Mouse (Mus musculus) CH12.LX (cell line): Measurements from ENCODE around the gene C1qc. TPM values are rescaled to one million over a fixed set of nuclear protein-coding genes. Genes with fewer than 3 reads are reported as not detected.

Experiments used
- DNase-seq: peaks from one replicate; pipeline ENCODE4 v3.0.0-alpha.2; 2013; ENCODE audit errors: extremely low read depth
- H3K27ac ChIP-seq: 2 replicates; pipeline ENCODE4 v1.5.1; 2012; ENCODE audit warnings: low read depth, mild to moderate bottlenecking, control low read depth, moderate library complexity; ENCODE audit not compliant: insufficient read depth
- H3K27me3 ChIP-seq: replicated peaks from 2 replicates; pipeline ENCODE3; 2012; ENCODE audit warnings: inconsistent platforms
- H3K36me3 ChIP-seq, 2 experiments: replicated peaks in 1 of 2; 2 replicates each; pipeline versions ENCODE3 to v1.6.1; 2012; ENCODE audit warnings: inconsistent platforms in 1 of 2, low read length in 1 of 2, mild to moderate bottlenecking in 1 of 2, mixed read lengths in 1 of 2, moderate library complexity in 1 of 2; ENCODE audit not compliant: control insufficient read depth in 1 of 2, insufficient read depth in 1 of 2
- H3K4me1 ChIP-seq, 2 experiments: 2 replicates each; pipeline ENCODE4 v1.6.1; 2012; ENCODE audit warnings: inconsistent platforms in 1 of 2, moderate library complexity in 1 of 2; ENCODE audit not compliant: insufficient read depth in 2 of 2, control insufficient read depth in 1 of 2
- H3K4me2 ChIP-seq: 2 replicates; pipeline ENCODE4 v1.6.1; 2012; ENCODE audit warnings: low read depth, mild to moderate bottlenecking, control low read depth; ENCODE audit not compliant: poor library complexity, insufficient read depth, severe bottlenecking
- H3K4me3 ChIP-seq, 3 experiments: fragments of 150-350 bp in 1 of 3; sonication (generic) in 1 of 3; replicated peaks in 1 of 3; 2 replicates each; pipeline versions ENCODE3 to v1.5.1; 2011 to 2012; ENCODE audit warnings: low read depth in 2 of 3, low read length in 2 of 3, mild to moderate bottlenecking in 2 of 3, moderate library complexity in 2 of 3, control low read depth in 1 of 3, improper control_type of control experiment in 1 of 3, inconsistent platforms in 1 of 3, mixed read lengths in 1 of 3; ENCODE audit not compliant: poor library complexity in 1 of 3
- H3K79me2 ChIP-seq: replicated peaks from 2 replicates; pipeline ENCODE4 v1.6.1; 2012; ENCODE audit warnings: mild to moderate bottlenecking, moderate library complexity; ENCODE audit not compliant: control insufficient read depth, poor library complexity, insufficient read depth, severe bottlenecking; ENCODE audit errors: extremely low read depth
- H3K9ac ChIP-seq: 2 replicates; pipeline ENCODE4 v1.6.1; 2012; ENCODE audit warnings: low read depth, mild to moderate bottlenecking, control low read depth, moderate library complexity; ENCODE audit not compliant: insufficient read depth
- H3K9me3 ChIP-seq: replicated peaks from 2 replicates; pipeline ENCODE3; 2012; ENCODE audit warnings: low read length, inconsistent platforms, mixed read lengths
- BHLHE40 ChIP-seq: IDR thresholded peaks from 2 replicates; pipeline ENCODE4 v1.6.1; 2011; ENCODE audit warnings: mild to moderate bottlenecking, low read depth, low read length, improper control_type of control experiment
- CHD2 ChIP-seq: IDR thresholded peaks from 2 replicates; pipeline ENCODE4 v1.6.1; 2011; ENCODE audit warnings: low read length, improper control_type of control experiment
- CTCF ChIP-seq, 2 experiments: IDR thresholded peaks in 1 of 2; conservative IDR thresholded peaks in 1 of 2; 2 replicates each; pipeline ENCODE4 v1.5.1; 2011 to 2012; ENCODE audit warnings: low read depth in 2 of 2, low read length in 2 of 2, improper control_type of control experiment in 1 of 2, inconsistent platforms in 1 of 2, mild to moderate bottlenecking in 1 of 2, moderate library complexity in 1 of 2
- E2F4 ChIP-seq: IDR thresholded peaks from 2 replicates; pipeline ENCODE4 v1.6.1; 2011; ENCODE audit warnings: low read depth, low read length, improper control_type of control experiment; ENCODE audit not compliant: insufficient replicate concordance
- EP300 ChIP-seq: IDR thresholded peaks from 2 replicates; pipeline ENCODE4 v1.6.1; 2011; ENCODE audit warnings: low read length, improper control_type of control experiment
- IRF4 ChIP-seq: IDR thresholded peaks from 2 replicates; pipeline ENCODE4 v1.6.1; 2014; ENCODE audit warnings: low read depth, mild to moderate bottlenecking, inconsistent platforms, low read length, improper control_type of control experiment
- KAT2A ChIP-seq: IDR thresholded peaks from 2 replicates; pipeline ENCODE4 v1.6.1; 2012; ENCODE audit warnings: low read length, improper control_type of control experiment, inconsistent platforms; ENCODE audit not compliant: insufficient replicate concordance
- MAFK ChIP-seq: IDR thresholded peaks from 2 replicates; pipeline ENCODE4 v1.6.1; 2011; ENCODE audit warnings: low read length, improper control_type of control experiment; ENCODE audit not compliant: insufficient replicate concordance
- MAX ChIP-seq: IDR thresholded peaks from 2 replicates; pipeline ENCODE4 v1.6.1; 2011; ENCODE audit warnings: low read length, improper control_type of control experiment
- MAZ ChIP-seq: IDR thresholded peaks from 2 replicates; pipeline ENCODE4 v1.6.1; 2012; ENCODE audit warnings: low read depth, mild to moderate bottlenecking, inconsistent platforms, low read length, improper control_type of control experiment, moderate library complexity
- MXI1 ChIP-seq: IDR thresholded peaks from 2 replicates; pipeline ENCODE4 v1.6.1; 2011; ENCODE audit warnings: mild to moderate bottlenecking, low read depth, low read length, improper control_type of control experiment
- MYC ChIP-seq: IDR thresholded peaks from 2 replicates; pipeline ENCODE4 v1.6.1; 2011; ENCODE audit warnings: low read depth, mild to moderate bottlenecking, improper control_type of control experiment, low read length
- NELFE ChIP-seq: IDR thresholded peaks from 2 replicates; pipeline ENCODE4 v1.6.1; 2011; ENCODE audit warnings: low read depth, low read length, improper control_type of control experiment
- PAX5 ChIP-seq: IDR thresholded peaks from 2 replicates; pipeline ENCODE4 v1.6.1; 2012; ENCODE audit warnings: low read length, inconsistent platforms, mixed read lengths
- POLR2A ChIP-seq: IDR thresholded peaks from 2 replicates; pipeline ENCODE4 v1.6.1; 2011; ENCODE audit warnings: low read depth, mild to moderate bottlenecking, improper control_type of control experiment, low read length
- POLR2AphosphoS2 ChIP-seq: IDR thresholded peaks from 2 replicates; pipeline ENCODE4 v1.6.1; 2011; ENCODE audit warnings: low read depth, low read length, improper control_type of control experiment
- RCOR1 ChIP-seq: conservative IDR thresholded peaks from 2 replicates; pipeline ENCODE4 v1.6.1; 2012; ENCODE audit warnings: low read depth, mild to moderate bottlenecking, inconsistent platforms, low read length, improper control_type of control experiment
- SIN3A ChIP-seq: IDR thresholded peaks from 2 replicates; pipeline ENCODE4 v1.6.1; 2012; ENCODE audit warnings: low read length, improper control_type of control experiment, inconsistent platforms
- SMC3 ChIP-seq: IDR thresholded peaks from 2 replicates; pipeline ENCODE4 v1.6.1; 2011; ENCODE audit warnings: low read depth, low read length, improper control_type of control experiment
- TCF12 ChIP-seq: IDR thresholded peaks from 2 replicates; pipeline ENCODE4 v1.6.1; 2014; ENCODE audit warnings: low read depth, mild to moderate bottlenecking, inconsistent platforms, low read length, improper control_type of control experiment
- UBTF ChIP-seq: IDR thresholded peaks from 2 replicates; pipeline ENCODE4 v1.6.1; 2012; ENCODE audit warnings: low read depth, mild to moderate bottlenecking, inconsistent platforms, low read length, improper control_type of control experiment, moderate library complexity
- ZC3H11A ChIP-seq: IDR thresholded peaks from 2 replicates; pipeline ENCODE4 v1.6.1; 2012; ENCODE audit warnings: low read depth, mild to moderate bottlenecking, inconsistent platforms, low read length, improper control_type of control experiment
- ZKSCAN1 ChIP-seq: IDR thresholded peaks from 2 replicates; pipeline ENCODE4 v1.6.1; 2012; ENCODE audit warnings: low read depth, inconsistent platforms, low read length, improper control_type of control experiment, borderline replicate concordance
- ZMIZ1 ChIP-seq: IDR thresholded peaks from 2 replicates; pipeline ENCODE4 v1.6.1; 2012; ENCODE audit warnings: low read depth, mild to moderate bottlenecking, inconsistent platforms, low read length, improper control_type of control experiment
- ZNF384 ChIP-seq: IDR thresholded peaks from 2 replicates; pipeline ENCODE4 v1.6.1; 2012; ENCODE audit warnings: low read depth, low read length, improper control_type of control experiment, inconsistent platforms
- dilution Hi-C: fragments of 300-500 bp; cut with MboI; formaldehyde crosslinking; loops from 2 replicates; pipeline ENCODE4 v1.14.3; 2020; ENCODE audit warnings: low sequenced_read_pairs; ENCODE audit not compliant: extremely low pct_unique_long_range_greater_than_20kb, extremely low pct_ligation_motif_present
- in situ Hi-C: fragments of 300-500 bp; cut with MboI; formaldehyde crosslinking; loops from 3 replicates; pipeline ENCODE4 v1.14.3; 2019; ENCODE audit warnings: low sequenced_read_pairs, low pct_ligation_motif_present, low pct_unique_long_range_greater_than_20kb, mixed read lengths
- polyA plus RNA-seq: library from polyadenylated mRNA; unstranded; fragments of >175 nt; gene quantifications from 2 replicates; pipeline ENCODE4 v1.2.1, GENCODE M21; 2012; ENCODE audit warnings: low read depth; ENCODE audit not compliant: insufficient read length
- total RNA-seq, 2 experiments: library from RNA; depleted of rRNA; stranded (reverse); fragments of 300-350 nt in 1 of 2; fragments of >200 nt in 1 of 2; gene quantifications; 2 replicates each; pipeline ENCODE4 v1.2.3; 2012 to 2014

C1qc gene
- total and polyA plus RNA-seq, 3 experiments, result not detected

- dilution Hi-C loops, result no loop called here
- H3K79me2 ChIP-seq, result no peaks in the 10 kb centered on the region
- no peak overlapping the region for H3K4me3 ChIP-seq
- no peak overlapping the region for H3K9ac ChIP-seq
- DNase-seq, result no peak
- no peak for TF ChIP-seq ZNF384
- no peak for TF ChIP-seq KAT2A
- TF ChIP-seq EP300, result no peak
- TF ChIP-seq ZC3H11A, result no peak
- no peak for TF ChIP-seq ZMIZ1
- TF ChIP-seq MAX, result no peak
- TF ChIP-seq TCF12, result no peak
- TF ChIP-seq RCOR1, result no peak
- TF ChIP-seq SIN3A, result no peak
- no peak for TF ChIP-seq NELFE
- no peak for TF ChIP-seq IRF4
- no peak for TF ChIP-seq ZKSCAN1
- TF ChIP-seq CHD2, result no peak
- TF ChIP-seq MAZ, result no peak
- no peak for TF ChIP-seq MAFK
- TF ChIP-seq SMC3, result no peak
- no peak for TF ChIP-seq PAX5
- TF ChIP-seq POLR2AphosphoS2, result no peak
- H3K27me3 ChIP-seq, result peaks cover 84% of the 10 kb centered on the region
- peaks cover 3% of the 10 kb centered on the region for H3K9me3 ChIP-seq
- H3K4me2 ChIP-seq, result no peak overlapping the region
- H3K4me1 ChIP-seq, result no peaks in the 10 kb centered on the region
- no peaks in the 10 kb centered on the region for H3K36me3 ChIP-seq
- H3K27ac ChIP-seq, result no peak overlapping the region
- in situ Hi-C loops, result no loop called here
Observed at GRCm38 (mm10) chr4:136904767-136905539, 12.1 kb upstream of the C1qc start.

GRCm38 (mm10) chr4:136899154-136899553 lies 6.3 kb upstream of the C1qc start:
- Histone ChIP-seq H3K79me2 (no peaks in the 10 kb centered on the region), H3K27ac (no peak overlapping the region), H3K4me1 (no peaks in the 10 kb centered on the region), H3K27me3 (peaks cover 85% of the 10 kb centered on the region), H3K4me2 (no peak overlapping the region), H3K9me3 (no peaks in the 10 kb centered on the region), H3K36me3 (no peaks in the 10 kb centered on the region), H3K4me3 (no peak overlapping the region), H3K9ac (no peak overlapping the region)
- dilution Hi-C loops (no loop called here), in situ Hi-C loops (loop anchor here (5.0 to 10.0 kb wide), 2 partner anchors 83 to 386 kb away; no protein-coding TSS in a partner anchor)
- DNase-seq, result no peak
- no peak for TF ChIP-seq E2F4
- TF ChIP-seq MYC, result no peak
- no peak for TF ChIP-seq UBTF
- TF ChIP-seq ZC3H11A, result no peak
- TF ChIP-seq BHLHE40, result no peak
- no peak for TF ChIP-seq ZNF384
- TF ChIP-seq SMC3, result peak; percentile 40
- TF ChIP-seq CTCF (conservative IDR thresholded peaks at IDR 0.05 in 1 of 2, IDR thresholded peaks at IDR 0.05 in 1 of 2; ENCODE audit: low read depth in 2 of 2, low read length in 2 of 2), result peak; percentile 21 to 64; a peak in 2 of 4 replicates
- no peak for TF ChIP-seq POLR2A
- TF ChIP-seq MXI1, result no peak
- TF ChIP-seq ZKSCAN1, result no peak
